Mouse (Mus musculus): ENCODE data around the gene Psmb7. TPM values are rescaled to one million over a fixed set of nuclear protein-coding genes. Genes with fewer than 3 reads are reported as not detected.
A peak's percentile ranks its signal among the peaks of the same experiment; 100 is the strongest.

The Psmb7 gene
- polyA plus RNA-seq, 1 experiment from 2014 or later: 213 TPM

DNA sequence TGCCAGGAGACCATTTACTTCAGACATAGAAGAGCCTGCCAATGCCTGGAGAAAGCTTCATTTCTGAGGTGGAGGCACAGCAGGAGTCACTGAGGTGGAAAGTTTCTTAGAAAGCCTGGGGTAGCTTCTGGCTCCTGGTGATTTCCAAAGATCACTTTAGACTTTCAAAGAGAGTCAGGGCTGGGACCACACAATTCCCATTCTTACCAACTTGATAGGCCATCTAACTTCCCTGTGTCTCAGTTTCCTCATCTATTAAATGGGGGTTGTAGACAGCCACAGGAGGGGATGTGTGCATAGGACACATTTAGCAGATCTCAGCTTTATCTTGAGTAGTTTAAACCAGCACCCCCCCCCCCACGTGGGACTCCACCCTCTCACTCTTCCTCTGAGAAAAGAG lies 101.5 kb downstream of the Psmb7 start:
- Histone ChIP-seq H3K4me3 (no peak overlapping the region), H3K9ac (no peak overlapping the region), H3K9me3 (no peaks in the 10 kb centered on the region), H3K4me1 (peaks cover 91% of the 10 kb centered on the region), H3K4me2 (no peak overlapping the region), H3K27me3 (replicated peaks) (no peaks in the 10 kb centered on the region), H3K27ac (replicated peaks) (no peak overlapping the region), H3K36me3 (no peaks in the 10 kb centered on the region)
- no peak for ATAC-seq (ENCODE audit: extremely low read depth, insufficient number of reproducible peaks, low FRiP score, low TSS enrichment)
- WGBS: 13% methylated on average over 1 of the region's 1 CpGs

DNA sequence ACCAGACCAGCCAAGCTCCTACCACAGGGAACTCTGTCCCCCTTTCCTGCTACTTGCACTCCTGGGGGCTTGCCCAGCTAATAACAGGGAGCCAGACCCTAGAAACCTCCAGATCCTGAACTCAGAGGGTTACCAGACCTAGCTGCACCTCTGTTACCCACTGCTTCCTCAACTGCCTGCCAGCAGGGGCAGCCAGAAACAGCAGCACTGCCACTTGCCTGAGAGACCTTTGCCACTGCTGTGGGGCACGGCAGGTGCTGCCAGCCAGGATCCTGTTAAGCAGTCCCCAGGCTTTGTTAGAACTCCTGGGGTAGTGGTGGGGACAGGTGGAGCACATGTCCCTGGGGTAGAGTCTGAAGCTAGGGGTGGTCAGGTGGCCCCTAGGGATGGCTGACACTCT lies 102.3 kb downstream of the Psmb7 start:
- Histone ChIP-seq H3K27me3 (replicated peaks) (no peaks in the 10 kb centered on the region), H3K4me3 (no peak overlapping the region), H3K36me3 (no peaks in the 10 kb centered on the region), H3K27ac (replicated peaks) (peak overlapping the region; percentile 70), H3K4me2 (peak overlapping the region; percentile 20; the same call in 1 of the 2 replicates), H3K9ac (peak overlapping the region; percentile 44), H3K4me1 (peaks cover 91% of the 10 kb centered on the region), H3K9me3 (no peaks in the 10 kb centered on the region)
- WGBS: 71% methylated on average over 1 of the region's 1 CpGs
- no peak for ATAC-seq (ENCODE audit: extremely low read depth, insufficient number of reproducible peaks, low FRiP score, low TSS enrichment)

- Histone ChIP-seq H3K27me3 (replicated peaks) (no peaks in the 10 kb centered on the region), H3K36me3 (no peaks in the 10 kb centered on the region), H3K4me1 (peaks cover 91% of the 10 kb centered on the region), H3K4me2 (peak overlapping the region; percentile 20), H3K9me3 (no peaks in the 10 kb centered on the region), H3K9ac (peak overlapping the region; percentile 44), H3K27ac (replicated peaks) (peak overlapping the region; percentile 70), H3K4me3 (no peak overlapping the region)
- no peak for ATAC-seq (ENCODE audit: extremely low read depth, insufficient number of reproducible peaks, low FRiP score, low TSS enrichment)
- WGBS: 51% methylated on average over 3 of the region's 3 CpGs
Measured at GRCm38 (mm10) chr2:38541101-38541500, 102.8 kb downstream of the Psmb7 start.

GRCm38 (mm10) chr2:38540666-38541065 lies 103.2 kb downstream of the Psmb7 start:
- H3K4me3 ChIP-seq: no peak overlapping the region
- H3K9me3 ChIP-seq: no peaks in the 10 kb centered on the region
- ATAC-seq (ENCODE audit: extremely low read depth, insufficient number of reproducible peaks, low FRiP score, low TSS enrichment): no peak
- 76% methylated on average over 6 of the region's 6 CpGs for WGBS
- peak overlapping the region; percentile 70 for H3K27ac ChIP-seq (replicated peaks)
- peak overlapping the region; percentile 20; the same call in 1 of the 2 replicates for H3K4me2 ChIP-seq
- H3K4me1 ChIP-seq: peaks cover 91% of the 10 kb centered on the region
- H3K27me3 ChIP-seq (replicated peaks): no peaks in the 10 kb centered on the region
- no peaks in the 10 kb centered on the region for H3K36me3 ChIP-seq
- 0 out of 2 replicates have a peak overlapping the region, but pooled peaks have one; percentile 44 for H3K9ac ChIP-seq

DNA sequence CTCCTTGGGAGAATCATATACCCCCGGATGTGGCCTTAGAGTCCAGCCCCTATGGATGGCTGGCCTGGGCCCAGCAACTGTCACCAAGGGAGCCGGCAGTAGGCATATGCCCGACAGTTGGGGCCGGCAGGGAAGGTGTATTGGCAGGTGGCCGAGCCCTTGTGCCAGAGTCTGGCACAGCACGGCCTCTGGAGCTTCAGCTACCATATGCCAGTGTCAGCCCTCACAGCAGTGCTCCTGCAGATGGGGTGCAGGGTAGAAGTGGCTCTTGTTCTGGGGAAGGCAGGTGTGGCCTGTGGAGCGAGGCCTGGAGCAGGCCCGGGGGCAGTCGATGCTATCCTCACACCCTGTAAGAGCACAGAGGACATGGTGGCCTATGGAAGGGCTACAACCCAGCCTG lies 104.2 kb downstream of the Psmb7 start:
- Histone ChIP-seq H3K4me3 (no peak overlapping the region), H3K27me3 (replicated peaks) (no peaks in the 10 kb centered on the region), H3K9ac (0 out of 2 replicates have a peak overlapping the region, but pooled peaks have one; percentile 7), H3K9me3 (no peaks in the 10 kb centered on the region), H3K36me3 (no peaks in the 10 kb centered on the region), H3K4me2 (no peak overlapping the region), H3K27ac (replicated peaks) (no peak overlapping the region), H3K4me1 (peaks cover 91% of the 10 kb centered on the region)
- WGBS: 87% methylated on average over 9 of the region's 9 CpGs
- ATAC-seq (ENCODE audit: extremely low read depth, insufficient number of reproducible peaks, low FRiP score, low TSS enrichment): no peak

Small RNAs within 50 kb of the gene (microRNA-seq; reads per million reads assigned to microRNA genes)
- not detected for gene Gm27634

Other genes starting within 250 kb of the Psmb7 start
- 67.8 and 74.5 TPM in 2 replicates for gene Nek6, start 132.4 kb downstream of the Psmb7 start, polyA plus RNA-seq (2015; fragmentation: Nextera tagmentation; extraction: Ambion mirVana)
- gene Nr5a1, start 70.5 kb upstream of the Psmb7 start, polyA plus RNA-seq (2015; fragmentation: Nextera tagmentation; extraction: Ambion mirVana): not detected in 2 replicates